Mouse (Mus musculus) G1E (cell line): Measurements from ENCODE around the gene Gal3st4. TPM values are rescaled to one million over a fixed set of nuclear protein-coding genes. Genes with fewer than 3 reads are reported as not detected.

ENCODE experiments used
- ATAC-seq: 2 replicates; pipeline ENCODE4 v1.8.0; 2016; ENCODE audit warnings: mild to moderate bottlenecking; ENCODE audit not compliant: insufficient number of reproducible peaks, poor library complexity, low FRiP score, severe bottlenecking; ENCODE audit errors: extremely low read depth
- DNase-seq: peaks from one replicate; pipeline ENCODE4 v3.0.0; 2012; ENCODE audit warnings: low spot score
- H3K27me3 ChIP-seq: 2 replicates; pipeline ENCODE4 v1.6.1; 2012; ENCODE audit warnings: mild to moderate bottlenecking, low read length, inconsistent platforms; ENCODE audit not compliant: insufficient read depth
- H3K36me3 ChIP-seq: replicated peaks from 2 replicates; pipeline ENCODE3; 2012; ENCODE audit warnings: mild to moderate bottlenecking, inconsistent platforms
- H3K4me1 ChIP-seq: 2 replicates; pipeline ENCODE4 v1.6.1; 2012; ENCODE audit warnings: low read depth, low read length, inconsistent platforms, mixed read lengths; ENCODE audit not compliant: insufficient read depth
- H3K4me3 ChIP-seq: 2 replicates; pipeline ENCODE4 v1.5.1; 2012; ENCODE audit warnings: low read depth, mild to moderate bottlenecking, inconsistent platforms, low read length, moderate library complexity, mixed read lengths
- H3K9me3 ChIP-seq: replicated peaks from 2 replicates; pipeline ENCODE4 v1.6.1; 2012; ENCODE audit warnings: inconsistent platforms
- CTCF ChIP-seq: IDR thresholded peaks from 2 replicates; pipeline ENCODE4 v1.5.1; 2012; ENCODE audit warnings: low read depth, low read length, inconsistent platforms, mixed read lengths
- GATA1 ChIP-seq: IDR thresholded peaks from 2 replicates; pipeline ENCODE4 v1.6.1; 2012; ENCODE audit warnings: borderline replicate concordance, low read length, inconsistent platforms, mixed read lengths
- GATA2 ChIP-seq: IDR thresholded peaks from 2 replicates; pipeline ENCODE4 v1.6.1; 2012; ENCODE audit warnings: low read depth, low read length, inconsistent platforms, borderline replicate concordance
- POLR2AphosphoS5 ChIP-seq: IDR thresholded peaks from 2 replicates; pipeline ENCODE4 v1.6.1; 2012; ENCODE audit warnings: low read depth, low read length, inconsistent platforms; ENCODE audit not compliant: insufficient replicate concordance
- TAL1 ChIP-seq: conservative IDR thresholded peaks from 2 replicates; pipeline ENCODE4 v1.6.1; 2012; ENCODE audit warnings: low read depth, low read length, inconsistent platforms, mixed read lengths
- polyA plus RNA-seq: library from polyadenylated mRNA; stranded (reverse); fragments of >175 nt; gene quantifications from 2 replicates; pipeline ENCODE4 v1.2.3, GENCODE M21; 2012
- total RNA-seq, 2 experiments: library from RNA; stranded (forward) in 1 of 2; stranded (reverse) in 1 of 2; fragments of 200-1000 nt in 1 of 2; fragments of >200 nt in 1 of 2; fragmentation: Nextera tagmentation in 1 of 2; gene quantifications; 2 replicates each; pipeline ENCODE4 v1.2.3; 2014 to 2017

Gene Gal3st4
- total and polyA plus RNA-seq, 3 experiments, result 0.27 TPM; not detected in 2

- no peaks in the 10 kb centered on the region for H3K36me3 ChIP-seq
- TF ChIP-seq POLR2AphosphoS5 (no peak), TAL1 (no peak), GATA1 (no peak), CTCF (no peak), GATA2 (no peak)
- no peak overlapping the region for H3K4me3 ChIP-seq
- DNase-seq (no peak), ATAC-seq (no peak)
- peaks cover 79% of the 10 kb centered on the region for H3K27me3 ChIP-seq
- peaks cover 3% of the 10 kb centered on the region for H3K4me1 ChIP-seq
- H3K9me3 ChIP-seq, result no peaks in the 10 kb centered on the region
Measured at GRCm38 (mm10) chr5:138274186-138274585, 1.5 kb upstream of the Gal3st4 start.

- H3K4me1 ChIP-seq, result peaks cover 7% of the 10 kb centered on the region
- H3K4me3 ChIP-seq, result no peak overlapping the region
- no peak for TF ChIP-seq CTCF
- peaks cover 18% of the 10 kb centered on the region for H3K36me3 ChIP-seq
- H3K9me3 ChIP-seq, result no peaks in the 10 kb centered on the region
- no peak for DNase-seq
- H3K27me3 ChIP-seq, result peaks cover 54% of the 10 kb centered on the region
- no peak for ATAC-seq
Measured at GRCm38 (mm10) chr5:138271232-138271631, 1.4 kb downstream of the Gal3st4 start.

DNA sequence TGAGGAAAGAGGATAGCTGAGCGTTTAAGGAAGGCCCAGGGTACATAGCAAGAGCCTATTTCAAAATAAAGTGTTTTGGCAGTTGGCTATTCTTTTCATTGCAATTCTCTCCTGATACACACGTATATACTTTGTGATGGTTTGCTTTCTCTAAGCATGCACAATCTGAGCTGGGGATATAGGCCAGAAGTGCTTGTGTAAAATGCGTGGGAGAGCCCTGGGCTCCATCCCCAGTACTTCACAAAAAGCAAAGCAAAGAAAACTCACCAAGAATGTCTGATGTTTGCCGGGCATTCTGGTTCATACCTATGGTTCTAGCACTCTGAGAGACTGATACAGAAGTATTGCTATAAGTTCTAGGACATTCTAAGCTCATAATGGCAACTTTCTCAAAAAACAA is 3.7 kb downstream of the Gal3st4 start:
- TF ChIP-seq TAL1, result no peak
- no peak for TF ChIP-seq POLR2AphosphoS5
- no peak for TF ChIP-seq GATA1
- TF ChIP-seq GATA2, result no peak
- no peak for TF ChIP-seq CTCF
- Histone ChIP-seq H3K4me3 (no peak overlapping the region), H3K4me1 (peaks cover 20% of the 10 kb centered on the region), H3K9me3 (no peaks in the 10 kb centered on the region), H3K36me3 (peaks cover 31% of the 10 kb centered on the region), H3K27me3 (peaks cover 36% of the 10 kb centered on the region)
- ATAC-seq, result no peak
- no peak for DNase-seq

- TF ChIP-seq GATA2 (no peak), CTCF (no peak), GATA1 (no peak), POLR2AphosphoS5 (no peak), TAL1 (no peak)
- Histone ChIP-seq H3K27me3 (peaks cover 19% of the 10 kb centered on the region), H3K4me1 (peaks cover 31% of the 10 kb centered on the region), H3K4me3 (no peak overlapping the region), H3K36me3 (peaks cover 39% of the 10 kb centered on the region), H3K9me3 (no peaks in the 10 kb centered on the region)
- ATAC-seq (no peak), DNase-seq (no peak)
Measured at GRCm38 (mm10) chr5:138267114-138267513, 5.5 kb downstream of the Gal3st4 start.

GRCm38 (mm10) chr5:138265712-138266111 is 6.9 kb downstream of the Gal3st4 start:
- no peak for ATAC-seq
- no peak for DNase-seq
- TF ChIP-seq TAL1 (no peak), GATA1 (no peak), CTCF (no peak), POLR2AphosphoS5 (no peak), GATA2 (no peak)
- Histone ChIP-seq H3K9me3 (no peaks in the 10 kb centered on the region), H3K4me3 (no peak overlapping the region), H3K36me3 (peaks cover 51% of the 10 kb centered on the region), H3K4me1 (peaks cover 45% of the 10 kb centered on the region), H3K27me3 (peaks cover 5% of the 10 kb centered on the region)

- Histone ChIP-seq H3K4me3 (peak overlapping the region; percentile 93), H3K4me1 (peaks cover 60% of the 10 kb centered on the region), H3K27me3 (no peaks in the 10 kb centered on the region), H3K9me3 (no peaks in the 10 kb centered on the region), H3K36me3 (peaks cover 66% of the 10 kb centered on the region)
- no peak for DNase-seq
- no peak for TF ChIP-seq CTCF
- no peak for TF ChIP-seq TAL1
- TF ChIP-seq GATA2, result no peak
- TF ChIP-seq GATA1, result no peak
- no peak for TF ChIP-seq POLR2AphosphoS5
- ATAC-seq, result no peak
Measured at GRCm38 (mm10) chr5:138264207-138264578, 8.4 kb downstream of the Gal3st4 start.
